Mouse (Mus musculus): ENCODE measurements around the gene Tspear.

DNA sequence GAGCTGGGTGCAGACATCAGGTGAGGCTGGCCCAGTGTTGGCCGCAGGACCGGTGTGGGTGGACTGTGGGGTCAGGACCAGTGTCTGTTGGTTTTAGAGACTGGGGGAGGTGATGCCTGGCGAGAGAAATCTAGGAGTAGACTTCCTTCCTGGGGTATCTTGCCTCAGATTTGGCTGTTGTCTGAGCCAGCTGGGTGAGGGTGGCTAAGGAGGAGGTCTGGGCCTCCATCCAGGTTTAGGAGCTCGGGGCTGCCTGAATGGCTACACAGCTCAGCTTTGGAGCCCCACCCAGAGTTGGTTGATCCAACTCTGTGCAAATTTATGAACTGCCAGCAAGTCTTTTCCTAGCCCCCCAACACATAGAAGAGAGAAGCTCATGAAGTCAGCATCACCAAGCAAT is 19.0 kb upstream of the Tspear start:
- TF ChIP-seq CTCF (IDR thresholded peaks at IDR 0.05; ENCODE audit: low read depth, low read length) (no peak), POLR2A (IDR thresholded peaks at IDR 0.05; ENCODE audit: borderline replicate concordance, low read depth, low read length) (no peak)
